Mouse (Mus musculus) gonadal fat pad, adult 2 months (tissue): ENCODE results near the gene Clpp. TPM values are rescaled to one million over a fixed set of nuclear protein-coding genes. Genes with fewer than 3 reads are reported as not detected.

Experiments used
- DNase-seq: peaks from one replicate; pipeline ENCODE4 v3.0.0-alpha.2; 2012; ENCODE audit warnings: low read depth
- polyA plus RNA-seq: library from polyadenylated mRNA; depleted of rRNA; stranded (reverse); fragments of >200 nt; gene quantifications from 2 replicates; pipeline ENCODE4 v1.2.3, GENCODE M21; 2012; rRNA removed

The Clpp gene
- polyA plus RNA-seq, 1 experiment = 183 TPM

GRCm38 (mm10) chr17:57030931-57031660, 41.0 kb downstream of the Clpp start, which contains the start of gene Khsrp:
TSS of gene Khsrp (minus strand) at chr17:57031522.
- no peak for DNase-seq

GRCm38 (mm10) chr17:57031661-57032420, 41.7 kb downstream of the Clpp start:
- DNase-seq = peak; percentile 100

DNA sequence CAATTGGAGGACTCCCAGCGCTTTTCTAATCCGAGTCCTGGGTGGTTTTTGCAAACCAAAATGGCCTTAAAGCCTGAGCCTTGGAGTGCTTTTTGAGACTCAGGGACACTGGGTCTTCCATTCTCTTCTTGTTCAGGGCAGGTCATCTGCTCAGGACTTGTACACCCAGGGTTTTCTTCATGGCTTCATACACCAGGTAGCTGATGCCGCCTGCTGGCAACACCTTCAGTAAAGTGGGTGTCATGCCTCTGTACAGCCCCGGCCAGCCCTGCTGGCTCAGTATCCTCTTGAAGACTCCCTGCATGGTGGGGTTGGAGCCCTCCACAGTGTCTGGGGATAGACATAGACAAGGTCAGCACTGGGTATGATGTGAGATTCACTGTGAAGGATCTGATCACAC, 42.7 kb downstream of the Clpp start:
- DNase-seq = no peak

- no peak for DNase-seq
Observed at GRCm38 (mm10) chr17:57038978-57039377, 48.9 kb downstream of the Clpp start.

GRCm38 (mm10) chr17:57041554-57041953, 51.4 kb downstream of the Clpp start, which contains the start of gene Slc25a41:
TSS of gene Slc25a41 (minus strand) at chr17:57041654.
- DNase-seq = no peak

Other genes starting within 250 kb of the Clpp start
- 17.9 and 22.6 TPM in 2 replicates for gene Nrtn, start 232.8 kb upstream of the Clpp start, polyA plus RNA-seq
- gene Dus3l, start 225.5 kb upstream of the Clpp start, polyA plus RNA-seq = 48.3 and 52.0 TPM in 2 replicates
- gene Prr22, start 220.1 kb upstream of the Clpp start, polyA plus RNA-seq = 1.1 and 1.2 TPM in 2 replicates
- 11.2 and 13.1 TPM in 2 replicates for gene Rfx2, start 159.3 kb upstream of the Clpp start, polyA plus RNA-seq
- 0.74 and 1.5 TPM in 2 replicates for gene Acsbg2, start 115.9 kb upstream of the Clpp start, polyA plus RNA-seq
- 0.23 and 0.38 TPM in 2 replicates for gene 1700061G19Rik, start 114.8 kb upstream of the Clpp start, polyA plus RNA-seq
- 33.6 and 36.4 TPM in 2 replicates for gene Mllt1, start 54.9 kb upstream of the Clpp start, polyA plus RNA-seq
- not detected in 2 replicates for gene Acer1, start 8.2 kb upstream of the Clpp start, polyA plus RNA-seq
- gene Alkbh7, start 7.0 kb downstream of the Clpp start, polyA plus RNA-seq = 32.3 and 38.3 TPM in 2 replicates
- gene Pspn, start 9.7 kb downstream of the Clpp start, polyA plus RNA-seq = not detected in 2 replicates
- 32.5 and 37.8 TPM in 2 replicates for gene Gtf2f1, start 21.0 kb downstream of the Clpp start, polyA plus RNA-seq
- gene Gm17949, start 21.2 kb downstream of the Clpp start, polyA plus RNA-seq = 0.20 and 0.47 TPM in 2 replicates
- 44.9 and 61.6 TPM in 2 replicates for gene Khsrp, start 41.2 kb downstream of the Clpp start, polyA plus RNA-seq
- gene Slc25a41, start 51.3 kb downstream of the Clpp start, polyA plus RNA-seq = 0.12 and 0.29 TPM in 2 replicates
- 38.7 and 47.6 TPM in 2 replicates for gene Crb3, start 68.8 kb downstream of the Clpp start, polyA plus RNA-seq
- gene Slc25a23, start 69.6 kb downstream of the Clpp start, polyA plus RNA-seq = 49.0 and 61.9 TPM in 2 replicates
- gene Dennd1c, start 88.2 kb downstream of the Clpp start, polyA plus RNA-seq = 5.0 and 5.4 TPM in 2 replicates
- 2.5 and 4.3 TPM in 2 replicates for gene Tubb4a, start 97.5 kb downstream of the Clpp start, polyA plus RNA-seq
- gene Tnfsf9, start 115.0 kb downstream of the Clpp start, polyA plus RNA-seq = 0.55 and 0.58 TPM in 2 replicates
- gene Cd70, start 159.5 kb downstream of the Clpp start, polyA plus RNA-seq = not detected in 2 replicates
- gene Tnfsf14, start 203.9 kb downstream of the Clpp start, polyA plus RNA-seq = 0.24 and 0.32 TPM in 2 replicates
- 194 and 273 TPM in 2 replicates for gene C3, start 237.8 kb downstream of the Clpp start, polyA plus RNA-seq